Mouse (Mus musculus): ENCODE data around the gene Arid1b. TPM values are rescaled to one million over a fixed set of nuclear protein-coding genes. Genes with fewer than 3 reads are reported as not detected.

The Arid1b gene
- polyA plus RNA-seq, 1 experiment: 41.6 TPM

DNA sequence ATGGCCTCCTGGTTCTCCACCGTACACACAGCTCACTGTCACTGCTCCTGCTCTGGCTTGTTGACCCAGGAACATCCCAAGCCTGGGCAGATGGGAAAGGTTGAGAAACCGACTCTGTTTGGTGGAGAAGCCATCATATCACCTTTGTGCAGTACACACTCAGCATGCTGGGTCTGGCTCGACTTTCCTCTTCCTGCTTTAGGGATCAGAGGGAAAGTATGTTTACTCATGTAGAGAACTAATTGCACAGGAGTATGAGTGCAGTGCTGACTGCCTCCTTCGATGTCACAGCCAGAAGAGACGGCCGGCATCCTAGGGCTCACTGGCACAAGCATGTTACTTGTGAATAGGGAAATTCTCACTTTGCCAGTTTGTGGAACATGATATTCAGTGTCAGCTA lies 204.1 kb downstream of the Arid1b start:
- no peak for DNase-seq (ENCODE audit: low read depth)
- no peak for TF ChIP-seq POLR2A (IDR thresholded peaks at IDR 0.05; ENCODE audit: borderline replicate concordance, extremely low read depth, insufficient read depth, insufficient read length, poor library complexity, severe bottlenecking)
- no peak for TF ChIP-seq CTCF (IDR thresholded peaks at IDR 0.05; ENCODE audit: borderline replicate concordance, extremely low read depth, insufficient read depth, insufficient read length)

DNA sequence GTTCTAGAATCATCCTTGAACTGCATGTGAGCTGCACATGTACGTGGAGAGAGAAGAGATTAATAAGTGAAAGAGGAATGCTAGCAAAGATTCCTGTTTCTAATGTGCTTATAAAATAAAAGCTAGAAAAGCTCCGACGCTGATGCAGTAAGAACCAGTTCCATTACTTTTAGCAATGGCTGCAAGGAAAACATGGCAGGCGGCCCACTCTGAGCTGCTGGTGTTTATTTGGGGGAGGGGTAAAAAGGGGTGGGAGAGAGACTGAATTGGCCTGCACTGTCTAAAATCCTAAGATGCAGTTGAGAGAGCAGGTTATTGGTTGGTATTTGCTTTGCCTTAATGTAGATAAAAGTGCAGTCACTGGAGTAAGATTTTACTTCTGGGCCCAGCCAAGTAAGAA lies 204.7 kb downstream of the Arid1b start:
- DNase-seq (ENCODE audit: low read depth): peak; percentile 68
- TF ChIP-seq CTCF (IDR thresholded peaks at IDR 0.05; ENCODE audit: borderline replicate concordance, extremely low read depth, insufficient read depth, insufficient read length) (no peak), POLR2A (IDR thresholded peaks at IDR 0.05; ENCODE audit: borderline replicate concordance, extremely low read depth, insufficient read depth, insufficient read length, poor library complexity, severe bottlenecking) (no peak)

DNA sequence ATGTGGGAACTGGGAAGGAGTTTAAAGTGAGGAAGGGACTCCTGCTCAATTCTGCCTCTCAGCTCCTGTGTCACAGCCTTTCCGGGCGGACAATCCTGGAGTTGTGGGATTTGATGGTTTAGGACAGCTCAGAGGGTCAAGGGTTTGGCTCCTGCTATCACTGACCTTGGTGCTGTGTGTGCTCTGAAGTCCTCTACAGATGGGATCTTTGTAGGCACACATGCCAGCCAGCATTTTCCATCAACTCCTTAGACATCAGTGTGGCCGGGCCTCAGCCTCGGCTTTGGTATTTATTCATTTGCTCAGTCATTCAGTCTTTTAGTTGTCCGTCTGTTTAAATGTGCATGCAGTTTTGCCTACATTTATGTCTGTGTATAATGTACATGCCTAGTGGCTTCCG lies 206.5 kb downstream of the Arid1b start:
- no peak for DNase-seq (ENCODE audit: low read depth)
- TF ChIP-seq CTCF (IDR thresholded peaks at IDR 0.05; ENCODE audit: borderline replicate concordance, extremely low read depth, insufficient read depth, insufficient read length): no peak
- no peak for TF ChIP-seq POLR2A (IDR thresholded peaks at IDR 0.05; ENCODE audit: borderline replicate concordance, extremely low read depth, insufficient read depth, insufficient read length, poor library complexity, severe bottlenecking)

DNA sequence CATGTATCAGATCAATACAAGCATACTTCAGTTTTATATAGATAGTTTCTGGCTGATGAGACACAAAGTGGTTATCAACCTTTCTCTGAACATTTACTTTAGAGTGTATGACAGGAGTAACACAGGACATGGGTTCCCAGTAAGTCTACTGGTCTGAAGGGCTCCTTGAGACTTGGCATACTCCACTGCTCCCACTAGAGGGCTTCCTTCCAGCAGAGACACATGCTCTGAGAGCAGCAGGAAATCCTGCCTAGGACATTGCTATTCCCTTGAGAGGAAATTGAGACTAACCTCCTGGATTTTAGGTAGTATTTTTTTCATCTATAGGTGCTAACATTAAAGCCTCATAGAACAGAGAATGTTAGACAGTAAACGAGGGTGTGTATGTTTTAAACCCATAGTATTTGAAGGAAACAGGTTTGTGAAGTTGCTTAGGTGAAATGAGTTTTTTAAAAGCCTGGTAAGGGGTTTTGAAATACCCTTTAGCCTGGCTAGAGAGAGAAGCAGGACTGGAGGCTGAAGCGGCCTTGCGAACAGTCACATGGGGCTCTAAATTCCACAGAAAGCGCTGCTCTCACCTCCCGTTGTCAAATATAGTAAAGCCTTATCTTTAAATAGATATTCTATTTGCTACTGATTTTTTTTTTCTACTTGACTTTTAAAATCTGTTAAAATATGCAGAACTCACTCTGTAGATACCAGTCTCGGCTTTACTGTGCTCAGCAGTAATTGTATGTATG lies 207.9 kb downstream of the Arid1b start:
- TF ChIP-seq POLR2A (IDR thresholded peaks at IDR 0.05; ENCODE audit: borderline replicate concordance, extremely low read depth, insufficient read depth, insufficient read length, poor library complexity, severe bottlenecking) (no peak), CTCF (IDR thresholded peaks at IDR 0.05; ENCODE audit: borderline replicate concordance, extremely low read depth, insufficient read depth, insufficient read length) (peak; percentile 82)
- DNase-seq (ENCODE audit: low read depth): peak; percentile 84

DNA sequence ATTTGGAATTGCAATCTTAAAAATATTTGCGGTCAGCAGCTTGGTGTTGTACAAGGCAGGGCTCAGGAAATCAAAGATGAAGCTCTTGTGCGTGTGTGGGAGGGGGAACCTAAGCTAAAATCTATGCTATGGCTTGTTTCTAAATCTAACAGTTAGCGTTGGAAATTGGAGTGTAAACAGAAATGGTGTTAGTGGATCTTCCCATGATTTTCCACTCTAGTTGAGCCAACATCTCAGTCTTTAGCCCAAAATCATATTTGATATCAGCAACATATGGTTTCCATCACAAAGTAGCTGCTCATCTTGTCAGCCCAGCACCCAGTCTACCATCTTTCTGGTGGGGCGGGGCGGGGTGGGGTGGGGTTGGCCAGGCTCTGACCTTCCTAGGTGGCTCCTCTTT lies 208.6 kb downstream of the Arid1b start:
- no peak for DNase-seq (ENCODE audit: low read depth)
- no peak for TF ChIP-seq CTCF (IDR thresholded peaks at IDR 0.05; ENCODE audit: borderline replicate concordance, extremely low read depth, insufficient read depth, insufficient read length)

DNA sequence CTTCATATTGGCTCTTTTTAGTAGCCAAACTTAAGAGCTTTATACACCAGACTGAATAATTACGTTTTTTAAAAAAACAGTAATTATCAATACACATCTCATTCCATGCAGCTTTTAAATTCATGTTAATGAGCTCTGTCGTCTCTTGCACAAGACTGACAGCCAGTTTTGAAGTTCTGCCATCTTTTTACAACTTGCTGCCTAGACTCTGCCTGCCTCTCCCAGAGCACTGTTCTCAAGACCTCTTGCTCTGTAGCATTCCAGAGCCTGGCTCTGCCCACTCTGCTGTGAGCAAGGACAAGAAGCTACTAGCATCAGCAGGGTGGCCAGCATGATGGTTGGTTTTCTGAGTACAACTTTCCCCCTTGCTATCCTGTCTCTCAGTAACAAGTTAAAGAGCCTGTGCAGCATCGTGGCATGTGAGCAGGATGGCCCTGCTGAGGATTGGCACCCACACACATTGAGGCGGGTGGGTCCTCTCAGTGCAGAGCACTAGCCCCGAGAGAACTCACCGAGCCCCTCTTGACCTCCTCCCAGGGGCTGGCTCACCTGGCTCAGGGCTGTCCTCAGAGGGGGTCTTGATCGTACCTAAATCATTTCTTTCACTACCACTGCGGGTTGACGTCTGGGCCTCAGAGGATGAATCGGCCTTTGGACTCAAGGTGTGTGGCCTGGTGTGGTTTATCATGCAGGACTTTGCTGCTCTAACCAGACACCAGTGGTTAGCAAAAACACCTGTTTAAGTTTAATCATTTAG lies 209.4 kb downstream of the Arid1b start:
- no peak for TF ChIP-seq CTCF (IDR thresholded peaks at IDR 0.05; ENCODE audit: borderline replicate concordance, extremely low read depth, insufficient read depth, insufficient read length)
- TF ChIP-seq POLR2A (IDR thresholded peaks at IDR 0.05; ENCODE audit: borderline replicate concordance, extremely low read depth, insufficient read depth, insufficient read length, poor library complexity, severe bottlenecking): no peak
- DNase-seq (ENCODE audit: low read depth): no peak

GRCm38 (mm10) chr17:5204103-5204665 lies 210.1 kb downstream of the Arid1b start:
- no peak for DNase-seq (ENCODE audit: low read depth)
- no peak for TF ChIP-seq CTCF (IDR thresholded peaks at IDR 0.05; ENCODE audit: borderline replicate concordance, extremely low read depth, insufficient read depth, insufficient read length)
- TF ChIP-seq POLR2A (IDR thresholded peaks at IDR 0.05; ENCODE audit: borderline replicate concordance, extremely low read depth, insufficient read depth, insufficient read length, poor library complexity, severe bottlenecking): no peak

GRCm38 (mm10) chr17:5205163-5205581 lies 211.0 kb downstream of the Arid1b start:
- TF ChIP-seq POLR2A (IDR thresholded peaks at IDR 0.05; ENCODE audit: borderline replicate concordance, extremely low read depth, insufficient read depth, insufficient read length, poor library complexity, severe bottlenecking) (no peak), CTCF (IDR thresholded peaks at IDR 0.05; ENCODE audit: borderline replicate concordance, extremely low read depth, insufficient read depth, insufficient read length) (peak; percentile 14; the same call in 1 of the 2 replicates)
- DNase-seq (ENCODE audit: low read depth): peak; percentile 73

DNA sequence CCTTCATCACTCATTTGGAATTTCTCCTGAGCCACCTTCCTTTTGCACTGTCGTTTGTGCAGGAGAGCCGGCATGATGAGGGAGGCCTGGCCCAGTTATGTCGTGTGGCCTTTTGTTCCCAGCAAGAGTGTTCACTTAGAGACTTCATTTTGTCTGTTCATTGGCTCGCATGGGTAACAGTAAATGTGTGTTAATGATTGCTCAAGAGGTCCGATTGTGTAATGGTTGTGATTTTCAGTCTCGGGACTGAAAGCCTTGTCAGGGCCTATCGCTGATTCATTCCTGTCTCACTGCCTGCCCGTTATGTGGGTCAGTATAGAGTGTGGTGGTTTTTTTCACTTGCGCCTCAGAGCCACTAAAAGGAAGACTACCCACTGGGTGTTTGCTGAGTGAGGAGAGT lies 212.6 kb downstream of the Arid1b start:
- peak; percentile 65 for DNase-seq (ENCODE audit: low read depth)
- TF ChIP-seq CTCF (IDR thresholded peaks at IDR 0.05; ENCODE audit: borderline replicate concordance, extremely low read depth, insufficient read depth, insufficient read length) (no peak), POLR2A (IDR thresholded peaks at IDR 0.05; ENCODE audit: borderline replicate concordance, extremely low read depth, insufficient read depth, insufficient read length, poor library complexity, severe bottlenecking) (no peak)

DNA sequence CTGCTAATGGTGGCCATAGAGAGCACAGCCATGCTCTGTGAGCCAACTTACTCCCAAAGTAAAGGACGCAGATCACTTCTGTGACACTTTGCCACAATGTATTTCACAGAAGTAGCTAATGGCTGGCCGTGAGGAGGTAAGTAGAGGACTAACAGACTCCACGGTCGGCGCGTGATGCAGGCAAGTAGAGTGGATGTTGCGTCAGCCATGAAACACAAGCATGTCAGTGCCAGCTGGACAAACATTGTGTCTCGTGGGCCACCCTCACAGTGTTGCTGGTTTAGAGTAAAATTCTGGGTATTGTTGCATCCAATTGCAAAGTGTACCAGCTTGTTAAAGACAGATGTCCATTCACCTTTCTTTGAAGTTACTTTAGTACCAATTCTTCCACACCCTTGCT lies 213.7 kb downstream of the Arid1b start:
- no peak for DNase-seq (ENCODE audit: low read depth)
- TF ChIP-seq POLR2A (IDR thresholded peaks at IDR 0.05; ENCODE audit: borderline replicate concordance, extremely low read depth, insufficient read depth, insufficient read length, poor library complexity, severe bottlenecking): no peak
- no peak for TF ChIP-seq CTCF (IDR thresholded peaks at IDR 0.05; ENCODE audit: borderline replicate concordance, extremely low read depth, insufficient read depth, insufficient read length)

DNA sequence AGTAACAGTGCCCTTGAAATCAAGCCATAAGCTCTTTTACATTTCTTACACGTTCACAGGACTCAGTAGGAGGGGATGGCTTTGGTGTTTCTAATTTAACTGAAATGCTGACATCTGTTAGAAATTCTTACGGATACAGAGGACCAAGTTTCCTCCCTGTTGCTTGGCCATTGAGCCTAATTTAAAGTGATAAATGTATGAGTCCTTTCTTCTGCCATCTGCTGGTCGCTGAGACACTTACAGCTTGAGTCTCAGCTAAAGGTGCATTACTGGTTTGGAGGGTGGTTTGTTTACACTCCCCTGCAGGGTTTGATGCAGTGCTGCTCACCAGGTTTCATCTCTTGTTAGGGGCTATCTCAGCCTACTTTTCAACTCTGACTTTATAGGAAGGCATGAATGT lies 214.2 kb downstream of the Arid1b start:
- no peak for DNase-seq (ENCODE audit: low read depth)
- TF ChIP-seq POLR2A (IDR thresholded peaks at IDR 0.05; ENCODE audit: borderline replicate concordance, extremely low read depth, insufficient read depth, insufficient read length, poor library complexity, severe bottlenecking) (no peak), CTCF (IDR thresholded peaks at IDR 0.05; ENCODE audit: borderline replicate concordance, extremely low read depth, insufficient read depth, insufficient read length) (peak; percentile 42; the same call in 1 of the 2 replicates)
